Mouse (Mus musculus): ENCODE measurements around the gene Slc10a7. TPM values are rescaled to one million over a fixed set of nuclear protein-coding genes. Genes with fewer than 3 reads are reported as not detected.

Gene Slc10a7
- total RNA-seq, 2 experiments from 2014 or later, result 5.3 to 7.1 TPM

DNA sequence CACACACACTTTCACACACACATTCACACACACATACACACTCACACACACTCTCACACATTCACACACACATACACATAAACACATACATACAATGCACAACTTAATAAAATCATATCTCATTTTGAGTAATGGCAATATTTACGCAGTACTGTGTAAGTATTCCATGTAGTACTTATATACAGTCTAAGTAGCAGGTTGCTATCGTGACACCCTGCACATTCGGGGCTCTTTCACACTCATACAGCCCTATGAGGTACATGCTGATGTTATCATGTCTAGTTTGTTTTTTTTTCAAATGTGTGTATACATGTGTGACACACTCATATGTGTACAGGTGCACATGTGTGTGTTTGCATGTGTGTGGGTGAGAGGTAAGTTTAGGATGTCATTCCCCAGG, 261.4 kb downstream of the Slc10a7 start:
- intact Hi-C loops (cut with DNase I), result no loop called here

DNA sequence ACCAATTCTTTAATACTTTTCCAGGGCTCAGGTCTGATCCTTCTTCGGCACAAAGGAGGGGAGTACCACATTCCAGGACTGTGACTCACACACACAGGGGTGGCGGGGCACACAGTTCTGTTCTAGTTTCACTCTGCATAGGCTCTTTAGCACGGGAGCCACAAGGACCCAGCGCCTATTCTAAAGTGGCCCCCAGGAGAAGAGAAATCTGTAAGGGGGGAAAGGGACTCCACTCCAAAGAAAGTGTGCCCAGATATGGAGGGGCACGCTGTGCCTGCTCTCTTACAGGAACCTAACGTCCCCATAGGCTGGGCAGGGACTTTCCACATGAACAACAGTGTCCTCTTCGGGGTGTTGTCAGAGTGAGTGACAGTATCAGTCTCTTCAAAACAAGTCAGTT, 262.1 kb downstream of the Slc10a7 start:
- intact Hi-C loops (cut with DNase I), result no loop called here
- DNase-seq, result no peak

More for the DNA sequence above, 261.4 kb downstream of the Slc10a7 start:
- no peak for DNase-seq

GRCm38 (mm10) chr8:78776816-78777215, 267.7 kb downstream of the Slc10a7 start:
- DNase-seq, result no peak
- intact Hi-C loops (cut with DNase I), result no loop called here

Other genes with a start within 250 kb of the Slc10a7 start
- not detected for gene Pou4f2, start 72.7 kb upstream of the Slc10a7 start, total RNA-seq (2021)
- gene Rbmxl1, start 448 bp upstream of the Slc10a7 start, total RNA-seq (2021), result 10 to 100 TPM; 15.2 to 20.3 TPM